Mouse (Mus musculus) bone marrow, adult 2 months (tissue): ENCODE data around the gene Aagab.

Source experiments
- CTCF ChIP-seq: fragments of 200-500 bp; IDR thresholded peaks from 2 replicates; pipeline ENCODE4 v1.5.1; 2011; ENCODE audit warnings: low read length, control low read depth; ENCODE audit not compliant: control insufficient read depth, insufficient read depth
- POLR2A ChIP-seq: fragments of 200-500 bp; IDR thresholded peaks from 2 replicates; pipeline ENCODE4 v1.6.1; 2011; ENCODE audit warnings: low read depth, mild to moderate bottlenecking, control low read depth, low read length, borderline replicate concordance; ENCODE audit not compliant: control insufficient read depth

GRCm38 (mm10) chr9:63632924-63633323, 30.5 kb downstream of the Aagab start:
- TF ChIP-seq CTCF (no peak), POLR2A (no peak)
